Mouse (Mus musculus): ENCODE measurements around the gene Fkbp1b.

- no peak for TF ChIP-seq CTCF (IDR thresholded peaks at IDR 0.05; ENCODE audit: control insufficient read depth, insufficient read depth, low read length)
- TF ChIP-seq POLR2A (IDR thresholded peaks at IDR 0.05; ENCODE audit: borderline replicate concordance, control insufficient read depth, low read depth, low read length) = peak; percentile 96
Observed at GRCm38 (mm10) chr12:4874161-4874927, 33.0 kb upstream of the Fkbp1b start, which contains the start of gene Mfsd2b.

All from bone marrow, adult 2 months (tissue).